Mouse (Mus musculus): ENCODE results near the gene Cyp20a1. TPM values are rescaled to one million over a fixed set of nuclear protein-coding genes. Genes with fewer than 3 reads are reported as not detected.

Cyp20a1 gene
- total RNA-seq, 2 experiments from 2014 or later, result 6.8 to 7.3 TPM

- intact Hi-C loops (cut with DNase I), result no loop called here
Measured at GRCm38 (mm10) chr1:60432497-60432896, 89.4 kb downstream of the Cyp20a1 start.

More at GRCm38 (mm10) chr1:60432497-60432896, 89.4 kb downstream of the Cyp20a1 start:
- DNase-seq, result no peak

Other genes starting within 250 kb of the Cyp20a1 start
- 1 to 10 TPM; 6.0 to 8.4 TPM for gene Carf, start 245.1 kb upstream of the Cyp20a1 start, total RNA-seq (2021)
- gene Wdr12, start 244.7 kb upstream of the Cyp20a1 start, total RNA-seq (2021), result 10 to 100 TPM; 10.6 to 12.1 TPM
- gene Nbeal1, start 162.7 kb upstream of the Cyp20a1 start, total RNA-seq (2021), result 10 to 100 TPM; 54.2 to 54.6 TPM
- gene Abi2, start 66.3 kb downstream of the Cyp20a1 start, total RNA-seq (2021), result 10 to 100 TPM; 18.0 to 20.2 TPM
- gene Raph1, start 223.8 kb downstream of the Cyp20a1 start, total RNA-seq (2021), result 100 to 1,000 TPM; 128 to 147 TPM

Measured in heart, postnatal 36 days (tissue).